Mouse (Mus musculus) hindbrain, embryonic 11.5 days (tissue): ENCODE measurements around the gene Cdh13. TPM values are rescaled to one million over a fixed set of nuclear protein-coding genes. Genes with fewer than 3 reads are reported as not detected.

ENCODE experiments used
- ATAC-seq: fragments of 200-750 bp; cut with Nextera tagmentation; 2 replicates; pipeline ENCODE4 v1.8.0; 2017; ENCODE audit warnings: mild to moderate bottlenecking, moderate TSS enrichment, moderate library complexity; ENCODE audit not compliant: low FRiP score
- DNase-seq: peaks from one replicate; pipeline ENCODE4 v3.0.0-alpha.2; 2015; ENCODE audit warnings: low spot score
- H3K27ac ChIP-seq: fragments of 300-500 bp; sonication (generic); 2 replicates; pipeline ENCODE4 v1.5.1; 2014; ENCODE audit warnings: mild to moderate bottlenecking, low read depth, low read length
- H3K27me3 ChIP-seq: fragments of 300-500 bp; sonication (generic); 2 replicates; pipeline ENCODE4 v1.6.1; 2014; ENCODE audit warnings: mild to moderate bottlenecking, low read length, moderate library complexity, mixed read lengths; ENCODE audit not compliant: control insufficient read depth, insufficient read depth
- H3K36me3 ChIP-seq: fragments of 300-500 bp; sonication (generic); 2 replicates; pipeline ENCODE4 v1.6.1; 2014; ENCODE audit warnings: mild to moderate bottlenecking, low read length, moderate library complexity, mixed read lengths; ENCODE audit not compliant: control insufficient read depth, insufficient read depth
- H3K4me1 ChIP-seq: fragments of 300-500 bp; sonication (generic); replicated peaks from 2 replicates; pipeline ENCODE4 v1.6.1; 2014; ENCODE audit warnings: low read length, mixed read lengths; ENCODE audit not compliant: control insufficient read depth, insufficient read depth
- H3K4me2 ChIP-seq: fragments of 300-500 bp; sonication (generic); replicated peaks from 2 replicates; pipeline ENCODE4 v1.6.1; 2014; ENCODE audit warnings: mild to moderate bottlenecking, low read depth, low read length
- H3K4me3 ChIP-seq: fragments of 300-500 bp; sonication (generic); 2 replicates; pipeline ENCODE4 v1.5.1; 2014; ENCODE audit warnings: low read depth, low read length
- H3K9ac ChIP-seq: fragments of 300-500 bp; sonication (generic); 2 replicates; pipeline ENCODE4 v1.6.1; 2014; ENCODE audit warnings: low read depth, low read length
- H3K9me3 ChIP-seq: fragments of 300-500 bp; sonication (generic); 2 replicates; pipeline ENCODE4 v1.6.1; 2016; ENCODE audit warnings: low read length; ENCODE audit not compliant: control insufficient read depth
- WGBS: fragments of 180-500 bp; shearing (Covaris S2); extraction: QIAGEN DNeasy Blood & Tissue Kit; methylation state at CpG from one replicate; pipeline ENCODE4 v1.1.7; 2014; 5-methylcytosine and 5-hydroxymethylcytosine counted together
- polyA plus RNA-seq: library from polyadenylated mRNA; unstranded; fragments of >200 nt; fragmentation: Nextera tagmentation; extraction: Ambion mirVana; gene quantifications from 2 replicates; pipeline ENCODE4 v1.2.1, GENCODE M21; 2014

Gene Cdh13
- 12.0 and 14.6 TPM in 2 replicates for polyA plus RNA-seq

GRCm38 (mm10) chr8:118283600-118284111 is at the start of gene Cdh13:
Gene Cdh13, plus strand, starts transcription at chr8:118283733.
- under 1% methylated on average over 33 of the region's 33 CpGs for WGBS
- Histone ChIP-seq H3K4me3 (peak within 1 kb of the TSS; percentile 52), H3K9ac (peak within 1 kb of the TSS; percentile 77), H3K27me3 (peaks cover 10% of the 10 kb centered on the region; the same call in 1 of the 2 replicates), H3K36me3 (no peaks in the 10 kb centered on the region), H3K9me3 (no peaks in the 10 kb centered on the region), H3K27ac (peak within 1 kb of the TSS; percentile 30), H3K4me2 (peak within 1 kb of the TSS; percentile 94), H3K4me1 (0 out of 2 replicates have a peak, but pooled peaks cover 3% of the 10 kb centered on the region)
- DNase-seq (peak; percentile 75), ATAC-seq (peak; percentile 74)

DNA sequence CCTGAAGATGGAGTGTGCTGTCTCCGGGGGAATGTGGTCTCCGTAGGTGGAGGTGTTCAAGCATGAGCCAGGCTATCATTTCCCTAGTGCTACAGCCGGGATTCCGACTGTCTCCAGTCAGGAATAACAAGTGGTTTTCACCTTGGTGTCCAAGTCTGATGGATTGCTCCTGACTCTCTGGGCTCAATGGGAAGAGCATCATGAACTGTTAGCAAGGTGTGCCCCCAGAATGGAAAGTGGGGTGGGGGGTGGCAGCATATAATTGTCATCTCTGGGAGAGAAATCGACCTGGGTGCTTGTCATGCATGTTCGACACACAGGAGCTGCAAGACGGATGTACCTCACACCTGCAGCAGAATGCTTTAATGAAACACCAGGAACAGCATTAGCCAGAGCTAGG is 47.9 kb upstream of the Cdh13 start:
- no peak for ATAC-seq
- Histone ChIP-seq H3K36me3 (no peaks in the 10 kb centered on the region), H3K4me2 (no peak overlapping the region), H3K4me1 (no peaks in the 10 kb centered on the region), H3K9ac (no peak overlapping the region), H3K27me3 (no peaks in the 10 kb centered on the region), H3K4me3 (no peak overlapping the region), H3K27ac (no peak overlapping the region), H3K9me3 (no peaks in the 10 kb centered on the region)
- 90% methylated on average over 7 of the region's 7 CpGs for WGBS
- DNase-seq: no peak

GRCm38 (mm10) chr8:118237150-118237620 is 46.3 kb upstream of the Cdh13 start:
- no peak overlapping the region for H3K4me3 ChIP-seq
- H3K9ac ChIP-seq: no peak overlapping the region
- no peak overlapping the region for H3K4me2 ChIP-seq
- DNase-seq (peak; percentile 8), ATAC-seq (no peak)
- no peaks in the 10 kb centered on the region for H3K9me3 ChIP-seq
- whole genome bisulfite sequencing: 76% methylated on average over 11 of the region's 11 CpGs
- no peaks in the 10 kb centered on the region for H3K27me3 ChIP-seq
- H3K27ac ChIP-seq: no peak overlapping the region
- H3K4me1 ChIP-seq: no peaks in the 10 kb centered on the region
- H3K36me3 ChIP-seq: no peaks in the 10 kb centered on the region

- DNase-seq: no peak
- Histone ChIP-seq H3K9me3 (no peaks in the 10 kb centered on the region), H3K4me2 (no peak overlapping the region), H3K27me3 (no peaks in the 10 kb centered on the region), H3K27ac (no peak overlapping the region), H3K9ac (no peak overlapping the region), H3K4me3 (no peak overlapping the region), H3K4me1 (no peaks in the 10 kb centered on the region), H3K36me3 (no peaks in the 10 kb centered on the region)
- WGBS: 92% methylated on average over 5 of the region's 5 CpGs
- ATAC-seq: no peak
Measured at GRCm38 (mm10) chr8:118238156-118238555, 45.4 kb upstream of the Cdh13 start.

- DNase-seq: no peak
- Histone ChIP-seq H3K4me1 (no peaks in the 10 kb centered on the region), H3K4me3 (no peak overlapping the region), H3K4me2 (no peak overlapping the region), H3K36me3 (no peaks in the 10 kb centered on the region), H3K27me3 (no peaks in the 10 kb centered on the region), H3K9me3 (no peaks in the 10 kb centered on the region), H3K9ac (no peak overlapping the region), H3K27ac (no peak overlapping the region)
- no peak for ATAC-seq
- WGBS: 85% methylated on average over 1 of the region's 1 CpGs
Measured at GRCm38 (mm10) chr8:118239186-118239585, 44.3 kb upstream of the Cdh13 start.

- Histone ChIP-seq H3K4me1 (no peaks in the 10 kb centered on the region), H3K27me3 (no peaks in the 10 kb centered on the region), H3K36me3 (no peaks in the 10 kb centered on the region), H3K4me2 (no peak overlapping the region), H3K4me3 (no peak overlapping the region), H3K9ac (no peak overlapping the region), H3K27ac (no peak overlapping the region), H3K9me3 (no peaks in the 10 kb centered on the region)
- DNase-seq (no peak), ATAC-seq (no peak)
- WGBS: 89% methylated on average over 5 of the region's 5 CpGs
Measured at GRCm38 (mm10) chr8:118249319-118249718, 34.2 kb upstream of the Cdh13 start.

GRCm38 (mm10) chr8:118249923-118250322 is 33.6 kb upstream of the Cdh13 start:
- Histone ChIP-seq H3K9ac (no peak overlapping the region), H3K27ac (no peak overlapping the region), H3K4me3 (no peak overlapping the region), H3K27me3 (no peaks in the 10 kb centered on the region), H3K4me1 (no peaks in the 10 kb centered on the region), H3K4me2 (no peak overlapping the region), H3K36me3 (no peaks in the 10 kb centered on the region), H3K9me3 (no peaks in the 10 kb centered on the region)
- DNase-seq (no peak), ATAC-seq (no peak)
- WGBS: 92% methylated on average over 7 of the region's 7 CpGs

- Histone ChIP-seq H3K36me3 (no peaks in the 10 kb centered on the region), H3K4me2 (no peak overlapping the region), H3K4me3 (no peak overlapping the region), H3K4me1 (no peaks in the 10 kb centered on the region), H3K27ac (no peak overlapping the region), H3K9me3 (no peaks in the 10 kb centered on the region), H3K9ac (no peak overlapping the region), H3K27me3 (no peaks in the 10 kb centered on the region)
- DNase-seq: no peak
- no peak for ATAC-seq
- 72% methylated on average over 4 of the region's 4 CpGs for WGBS
Measured at GRCm38 (mm10) chr8:118263117-118263516, 20.4 kb upstream of the Cdh13 start.

DNA sequence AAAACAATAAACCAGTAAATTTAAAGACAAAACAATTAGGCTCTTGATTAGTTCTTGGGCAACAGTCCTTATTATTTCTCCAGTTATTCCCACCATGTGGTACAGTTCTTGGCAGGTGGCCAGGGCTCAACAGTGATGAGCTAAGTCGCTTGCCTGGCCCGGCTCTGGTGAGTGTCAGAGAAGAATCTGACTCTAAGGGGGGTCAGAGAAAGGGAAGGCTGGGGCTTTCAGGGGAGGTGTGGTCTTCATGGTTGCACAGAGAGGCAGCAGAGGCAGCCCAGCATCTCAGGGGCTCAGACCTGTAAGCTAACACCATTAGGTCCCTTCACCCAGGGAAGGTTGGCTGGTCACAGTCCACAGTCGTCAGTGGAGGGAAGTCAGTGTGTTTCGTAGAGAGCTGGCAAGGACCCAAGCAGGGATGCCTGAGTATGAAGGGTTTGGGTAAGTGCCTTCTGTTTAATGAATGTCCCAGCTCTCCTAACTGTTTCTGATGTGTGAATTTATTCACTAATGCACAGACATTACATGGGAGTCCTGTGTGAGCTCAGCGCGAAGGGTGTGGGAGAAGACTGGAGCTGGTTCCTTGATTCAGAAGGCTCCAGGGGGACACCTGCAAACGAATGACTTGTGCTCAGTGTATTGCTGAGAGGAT is 12.7 kb upstream of the Cdh13 start:
- ATAC-seq: no peak
- H3K4me1 ChIP-seq: no peaks in the 10 kb centered on the region
- no peak overlapping the region for H3K4me3 ChIP-seq
- H3K9me3 ChIP-seq: no peaks in the 10 kb centered on the region
- no peak for DNase-seq
- WGBS: 67% methylated on average over 7 of the region's 7 CpGs
- H3K27ac ChIP-seq: no peak overlapping the region
- no peaks in the 10 kb centered on the region for H3K27me3 ChIP-seq
- no peak overlapping the region for H3K4me2 ChIP-seq
- no peak overlapping the region for H3K9ac ChIP-seq
- H3K36me3 ChIP-seq: no peaks in the 10 kb centered on the region
